Mouse (Mus musculus) embryonic facial prominence, embryonic 11.5 days (tissue): ENCODE data around the gene 1700003F12Rik. TPM values are rescaled to one million over a fixed set of nuclear protein-coding genes. Genes with fewer than 3 reads are reported as not detected.

Experiments used
- ATAC-seq: fragments of 200-750 bp; cut with Nextera tagmentation; replicated peaks from 2 replicates; pipeline ENCODE4 v1.8.0; 2017; ENCODE audit warnings: low read depth; ENCODE audit not compliant: insufficient number of reproducible peaks, low FRiP score, low TSS enrichment
- DNase-seq: peaks from one replicate; pipeline ENCODE4 v3.0.0-alpha.2; 2015; ENCODE audit warnings: low spot score
- H3K27ac ChIP-seq: fragments of 300-500 bp; sonication (generic); replicated peaks from 2 replicates; pipeline ENCODE4 v1.5.1; 2014; ENCODE audit warnings: mild to moderate bottlenecking, low read depth, low read length, control low read depth
- H3K27me3 ChIP-seq: fragments of 300-500 bp; sonication (generic); 2 replicates; pipeline ENCODE4 v1.6.1; 2014; ENCODE audit warnings: mild to moderate bottlenecking, low read length, moderate library complexity, mixed read lengths; ENCODE audit not compliant: control insufficient read depth, insufficient read depth
- H3K36me3 ChIP-seq: fragments of 300-500 bp; sonication (generic); replicated peaks from 2 replicates; pipeline ENCODE4 v1.6.1; 2014; ENCODE audit warnings: low read depth, mild to moderate bottlenecking, low read length, moderate library complexity, mixed read lengths; ENCODE audit not compliant: control insufficient read depth, insufficient read depth
- H3K4me1 ChIP-seq: fragments of 300-500 bp; sonication (generic); 2 replicates; pipeline ENCODE4 v1.6.1; 2014; ENCODE audit warnings: low read length, mixed read lengths; ENCODE audit not compliant: control insufficient read depth, insufficient read depth
- H3K4me2 ChIP-seq: fragments of 300-500 bp; sonication (generic); 2 replicates; pipeline ENCODE4 v1.6.1; 2014; ENCODE audit warnings: low read depth, mild to moderate bottlenecking, control low read depth, low read length, moderate library complexity
- H3K4me3 ChIP-seq: fragments of 300-500 bp; sonication (generic); 2 replicates; pipeline ENCODE4 v1.5.1; 2014; ENCODE audit warnings: low read depth, low read length, control low read depth
- H3K9ac ChIP-seq: fragments of 300-500 bp; sonication (generic); replicated peaks from 2 replicates; pipeline ENCODE4 v1.6.1; 2014; ENCODE audit warnings: mild to moderate bottlenecking, control low read depth, low read length
- H3K9me3 ChIP-seq: fragments of 300-500 bp; sonication (generic); replicated peaks from 2 replicates; pipeline ENCODE4 v1.6.1; 2016; ENCODE audit warnings: mild to moderate bottlenecking, low read length, inconsistent platforms, mixed read lengths; ENCODE audit not compliant: control insufficient read depth
- WGBS: fragments of 180-500 bp; shearing (Covaris S2); extraction: QIAGEN DNeasy Blood & Tissue Kit; methylation state at CpG from one replicate; pipeline ENCODE4 v1.1.7; 2014; 5-methylcytosine and 5-hydroxymethylcytosine counted together
- polyA plus RNA-seq: library from polyadenylated mRNA; unstranded; fragments of >200 nt; fragmentation: Nextera tagmentation; extraction: Ambion mirVana; gene quantifications from 2 replicates; pipeline ENCODE4 v1.2.1, GENCODE M21; 2014

Gene 1700003F12Rik
- polyA plus RNA-seq, 1 experiment from 2014 or later = 1.5 TPM

DNA sequence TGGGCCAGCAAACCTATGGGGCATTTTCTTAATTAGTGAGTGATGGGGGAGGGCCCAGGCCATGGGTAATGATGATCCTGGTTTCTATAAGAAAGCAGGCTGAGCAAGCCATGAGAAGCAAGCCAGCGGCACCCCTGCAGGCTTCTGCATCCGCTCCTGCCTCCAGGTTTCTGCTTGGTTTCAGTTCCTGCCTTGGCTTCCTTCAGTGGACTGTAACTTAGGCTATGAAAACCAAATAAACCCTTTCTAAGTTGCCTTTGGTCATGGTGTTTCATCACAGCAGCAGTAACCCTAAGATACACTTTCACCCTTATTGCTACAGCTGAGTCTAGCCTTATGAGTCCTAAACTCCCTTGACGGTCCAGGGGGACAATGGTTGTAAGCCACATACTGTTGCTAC lies 50.5 kb downstream of the 1700003F12Rik start:
- H3K27me3 ChIP-seq = no peaks in the 10 kb centered on the region
- WGBS = 84% methylated on average over 3 of the region's 3 CpGs
- no peak overlapping the region for H3K4me3 ChIP-seq
- no peak overlapping the region for H3K4me2 ChIP-seq
- H3K36me3 ChIP-seq = no peaks in the 10 kb centered on the region
- no peak overlapping the region for H3K9ac ChIP-seq
- ATAC-seq (no peak), DNase-seq (no peak)
- no peaks in the 10 kb centered on the region for H3K4me1 ChIP-seq
- no peaks in the 10 kb centered on the region for H3K9me3 ChIP-seq
- no peak overlapping the region for H3K27ac ChIP-seq

Other genes starting within 250 kb of the 1700003F12Rik start
- gene Bpifb9b, start 239.9 kb upstream of the 1700003F12Rik start, polyA plus RNA-seq = not detected in 2 replicates
- 19.4 and 19.7 TPM in 2 replicates for gene Cdk5rap1, start 174.1 kb upstream of the 1700003F12Rik start, polyA plus RNA-seq
- gene Snta1, start 139.0 kb upstream of the 1700003F12Rik start, polyA plus RNA-seq = 2.1 TPM in 2 replicates
- gene Cbfa2t2, start 110.6 kb upstream of the 1700003F12Rik start, polyA plus RNA-seq = 47.4 and 51.9 TPM in 2 replicates
- gene Actl10, start 4.7 kb downstream of the 1700003F12Rik start, polyA plus RNA-seq = not detected in 2 replicates
- gene Necab3, start 11.8 kb downstream of the 1700003F12Rik start, polyA plus RNA-seq = 1.7 and 2.2 TPM in 2 replicates
- 7.2 and 8.6 TPM in 2 replicates for gene E2f1, start 22.8 kb downstream of the 1700003F12Rik start, polyA plus RNA-seq
- gene Pxmp4, start 56.6 kb downstream of the 1700003F12Rik start, polyA plus RNA-seq = 13.6 and 15.8 TPM in 2 replicates
- 0.60 and 1.1 TPM in 2 replicates for gene Zfp341, start 66.2 kb downstream of the 1700003F12Rik start, polyA plus RNA-seq
- gene 4930519P11Rik, start 66.4 kb downstream of the 1700003F12Rik start, polyA plus RNA-seq = not detected in 2 replicates
- 14.0 and 14.8 TPM in 2 replicates for gene Chmp4b, start 104.6 kb downstream of the 1700003F12Rik start, polyA plus RNA-seq
- not detected in 2 replicates for gene Gm14214, start 222.9 kb downstream of the 1700003F12Rik start, polyA plus RNA-seq
- gene Raly, start 244.0 kb downstream of the 1700003F12Rik start, polyA plus RNA-seq = 67.2 and 80.0 TPM in 2 replicates
- 3.3 and 4.4 TPM in 2 replicates for gene a, start 244.3 kb downstream of the 1700003F12Rik start, polyA plus RNA-seq